Mouse (Mus musculus) heart, adult 8-10 months (tissue): ENCODE measurements at regions not wholly inside any gene's neighbourhood (a gene's known extent, or its start where the extent isn't known, plus 50 kb on each side); places are given as distances from the start of the nearest gene placed in this dataset.

Source experiments
- DNase-seq: peaks from one replicate; pipeline ENCODE4 v3.0.0; 2022; ENCODE audit warnings: low spot score

GRCm38 (mm10) chr6:100100565-100101133 is 186.6 kb downstream of the Rybp start:
- DNase-seq, result no peak

GRCm38 (mm10) chr6:100096393-100097125 is 190.7 kb downstream of the Rybp start:
- DNase-seq, result no peak

- DNase-seq, result no peak
These were observed 192.6 kb downstream of the Rybp start for GRCm38 (mm10) chr6:100094653-100095217.

GRCm38 (mm10) chr6:100092870-100093269 is 194.4 kb downstream of the Rybp start:
- DNase-seq, result no peak

- no peak for DNase-seq
These were observed 195.5 kb downstream of the Rybp start for GRCm38 (mm10) chr6:100091815-100092214.

GRCm38 (mm10) chr6:100088576-100088975 is 198.7 kb downstream of the Rybp start:
- no peak for DNase-seq

GRCm38 (mm10) chr6:100086807-100087206 is 200.5 kb downstream of the Rybp start:
- no peak for DNase-seq

GRCm38 (mm10) chr6:100085981-100086380 is 201.3 kb downstream of the Rybp start:
- DNase-seq, result no peak

- no peak for DNase-seq
These were observed 203.3 kb downstream of the Rybp start for GRCm38 (mm10) chr6:100083868-100084477.

- DNase-seq, result no peak
These were observed 204.2 kb downstream of the Rybp start for GRCm38 (mm10) chr6:100083127-100083526.

GRCm38 (mm10) chr6:100074672-100075335 is 212.5 kb downstream of the Rybp start:
- no peak for DNase-seq

- DNase-seq, result no peak
These were observed 214.9 kb downstream of the Rybp start for GRCm38 (mm10) chr6:100072261-100072968.

- no peak for DNase-seq
These were observed 218.1 kb downstream of the Rybp start for GRCm38 (mm10) chr6:100069151-100069550.

GRCm38 (mm10) chr6:100067273-100067672 is 220.0 kb downstream of the Rybp start:
- DNase-seq, result no peak

GRCm38 (mm10) chr6:100065586-100065985 is 221.7 kb downstream of the Rybp start:
- no peak for DNase-seq

- no peak for DNase-seq
These were observed 224.3 kb downstream of the Rybp start for GRCm38 (mm10) chr6:100062961-100063360.

GRCm38 (mm10) chr6:100059803-100060202 is 227.5 kb downstream of the Rybp start:
- peak; percentile 73 for DNase-seq

GRCm38 (mm10) chr6:100055980-100056379 is 231.3 kb downstream of the Rybp start:
- no peak for DNase-seq

GRCm38 (mm10) chr6:100052955-100053795 is 234.1 kb downstream of the Rybp start:
- DNase-seq, result peak; percentile 23

- DNase-seq, result peak; percentile 9
These were observed 234.9 kb downstream of the Rybp start for GRCm38 (mm10) chr6:100052406-100052805.

- no peak for DNase-seq
These were observed 238.2 kb downstream of the Rybp start for GRCm38 (mm10) chr6:100049036-100049435.
